Mouse (Mus musculus) liver, embryonic 12.5 days (tissue): ENCODE measurements around the gene Fam214a. TPM values are rescaled to one million over a fixed set of nuclear protein-coding genes. Genes with fewer than 3 reads are reported as not detected.

ENCODE experiments used
- ATAC-seq: fragments of 200-750 bp; cut with Nextera tagmentation; 2 replicates; pipeline ENCODE4 v1.8.0; 2017; ENCODE audit warnings: moderate number of reproducible peaks, mild to moderate bottlenecking, moderate library complexity
- H3K27ac ChIP-seq: fragments of 300-500 bp; sonication (generic); 2 replicates; pipeline ENCODE4 v1.5.1; 2016; ENCODE audit warnings: mild to moderate bottlenecking
- H3K27me3 ChIP-seq: fragments of 300-500 bp; sonication (generic); replicated peaks from 2 replicates; pipeline ENCODE4 v1.6.1; 2016; ENCODE audit warnings: mild to moderate bottlenecking, moderate library complexity
- H3K36me3 ChIP-seq: fragments of 300-500 bp; sonication (generic); 2 replicates; pipeline ENCODE4 v1.6.1; 2016; ENCODE audit warnings: mild to moderate bottlenecking, moderate library complexity
- H3K4me1 ChIP-seq: fragments of 300-500 bp; sonication (generic); 2 replicates; pipeline ENCODE4 v1.6.1; 2016
- H3K4me2 ChIP-seq: fragments of 300-500 bp; sonication (generic); 2 replicates; pipeline ENCODE4 v1.6.1; 2016; ENCODE audit warnings: mild to moderate bottlenecking, moderate library complexity
- H3K4me3 ChIP-seq: fragments of 300-500 bp; sonication (generic); 2 replicates; pipeline ENCODE4 v1.5.1; 2016; ENCODE audit warnings: mild to moderate bottlenecking, moderate library complexity
- H3K9ac ChIP-seq: fragments of 300-500 bp; sonication (generic); 2 replicates; pipeline ENCODE4 v1.6.1; 2016; ENCODE audit warnings: mild to moderate bottlenecking, moderate library complexity
- H3K9me3 ChIP-seq: fragments of 300-500 bp; sonication (generic); replicated peaks from 2 replicates; pipeline ENCODE4 v1.6.1; 2016; ENCODE audit warnings: mild to moderate bottlenecking, moderate library complexity
- WGBS: fragments of 180-500 bp; shearing (Covaris S2); methylation state at CpG from one replicate; pipeline ENCODE4 v1.1.7; 2016; ENCODE audit not compliant: insufficient replicate concordance; 5-methylcytosine and 5-hydroxymethylcytosine counted together
- polyA plus RNA-seq: library from polyadenylated mRNA; unstranded; fragments of >200 nt; fragmentation: Nextera tagmentation; extraction: Ambion mirVana; gene quantifications from 2 replicates; pipeline ENCODE4 v1.2.1, GENCODE M21; 2016

The Fam214a gene
- polyA plus RNA-seq, 1 experiment from 2014 or later = 1.8 TPM

DNA sequence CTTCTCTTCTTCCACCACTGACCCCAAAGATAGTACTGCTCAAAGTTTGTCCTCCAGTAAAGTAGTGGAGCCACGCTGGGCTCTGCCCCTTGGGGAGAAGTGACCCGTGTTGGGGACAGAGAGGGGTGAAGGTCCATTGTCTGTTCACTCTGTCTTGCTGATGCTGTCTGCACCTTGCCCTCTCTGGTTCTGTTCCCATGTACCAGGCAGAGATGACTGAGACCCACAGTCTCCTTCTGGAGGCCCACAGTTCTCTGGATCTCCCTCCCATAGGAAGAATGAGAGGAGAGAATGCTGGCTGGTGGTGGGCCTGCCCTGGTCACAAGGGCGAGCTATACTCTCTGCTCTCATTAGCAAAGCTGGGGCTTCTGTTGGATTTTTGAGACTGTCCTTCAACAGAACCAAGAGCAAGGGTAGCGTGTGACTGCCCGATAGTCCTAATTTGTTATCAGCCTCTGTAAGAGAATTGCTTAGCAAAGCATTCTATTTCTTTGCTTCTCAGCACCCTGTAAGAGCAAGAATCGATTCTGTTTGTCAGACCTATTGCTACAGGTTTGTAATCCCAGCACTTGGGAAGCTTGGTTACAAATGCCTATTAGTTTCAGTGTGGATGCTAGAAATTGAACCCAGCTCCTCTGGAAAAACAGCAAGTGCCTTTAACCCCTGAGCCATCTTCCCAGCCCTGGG is 29.2 kb upstream of the Fam214a start:
- no peaks in the 10 kb centered on the region for H3K4me1 ChIP-seq
- H3K4me3 ChIP-seq = no peak overlapping the region
- H3K9me3 ChIP-seq = no peaks in the 10 kb centered on the region
- no peak overlapping the region for H3K27ac ChIP-seq
- no peaks in the 10 kb centered on the region for H3K36me3 ChIP-seq
- 63% methylated on average over 6 of the region's 6 CpGs for WGBS
- no peak for ATAC-seq
- no peak overlapping the region for H3K4me2 ChIP-seq
- no peak overlapping the region for H3K9ac ChIP-seq
- no peaks in the 10 kb centered on the region for H3K27me3 ChIP-seq

DNA sequence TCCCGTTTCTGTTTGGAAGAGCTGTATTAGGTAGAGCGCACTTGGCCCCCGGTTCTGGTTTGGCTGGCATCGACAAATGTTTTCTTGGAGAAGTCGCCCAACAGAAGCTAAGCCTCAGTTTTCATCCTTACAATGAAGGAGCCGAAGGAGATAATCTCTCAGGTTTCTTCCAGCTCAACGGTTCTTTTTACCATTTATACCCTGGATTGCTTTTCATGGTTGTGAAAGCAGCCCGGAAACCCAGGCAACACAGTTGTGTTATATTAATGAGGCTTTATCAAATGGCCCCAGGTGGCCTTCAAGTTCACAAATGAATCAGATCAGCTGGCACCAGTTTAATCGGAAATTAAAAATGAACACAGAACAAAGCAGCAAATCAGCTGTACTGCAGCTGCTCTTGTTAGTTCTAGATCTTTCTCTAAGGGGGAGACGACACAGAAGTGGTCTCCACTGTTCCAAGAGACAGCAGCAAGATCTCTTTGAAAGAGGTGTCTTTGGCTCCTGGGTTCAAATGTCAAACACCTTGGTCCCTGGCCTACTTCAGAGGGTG is 27.4 kb upstream of the Fam214a start:
- no peak for ATAC-seq
- Histone ChIP-seq H3K4me1 (no peaks in the 10 kb centered on the region), H3K9ac (no peak overlapping the region), H3K4me2 (no peak overlapping the region), H3K27ac (no peak overlapping the region), H3K4me3 (no peak overlapping the region), H3K36me3 (no peaks in the 10 kb centered on the region), H3K27me3 (no peaks in the 10 kb centered on the region), H3K9me3 (no peaks in the 10 kb centered on the region)
- 74% methylated on average over 10 of the region's 10 CpGs for WGBS

DNA sequence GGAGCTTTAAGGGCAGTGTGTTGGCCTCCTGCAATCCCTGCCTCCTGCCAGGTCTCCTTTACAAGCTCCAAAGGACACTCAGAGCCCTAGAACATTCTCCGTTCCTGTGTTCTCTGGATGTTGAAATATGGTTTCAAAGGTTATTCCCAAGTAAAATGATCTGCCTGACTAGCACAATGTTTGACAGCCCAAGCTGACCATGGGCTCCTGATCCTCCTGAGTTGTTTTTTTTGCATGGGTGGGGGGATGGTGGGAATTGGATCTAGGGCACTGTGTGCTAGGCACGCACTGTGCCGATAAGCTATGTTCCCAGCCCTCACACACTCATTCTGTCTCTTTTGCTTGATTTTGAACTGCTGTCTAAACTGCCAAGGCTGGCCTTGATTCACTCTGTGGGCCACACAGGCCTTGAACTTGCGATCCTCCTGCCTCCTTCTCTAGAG is 22.7 kb upstream of the Fam214a start:
- WGBS = 69% methylated on average over 4 of the region's 4 CpGs
- H3K9me3 ChIP-seq = no peaks in the 10 kb centered on the region
- H3K36me3 ChIP-seq = no peaks in the 10 kb centered on the region
- H3K4me3 ChIP-seq = no peak overlapping the region
- ATAC-seq = no peak
- no peaks in the 10 kb centered on the region for H3K4me1 ChIP-seq
- H3K9ac ChIP-seq = no peak overlapping the region
- H3K27me3 ChIP-seq = no peaks in the 10 kb centered on the region
- no peak overlapping the region for H3K27ac ChIP-seq
- no peak overlapping the region for H3K4me2 ChIP-seq

DNA sequence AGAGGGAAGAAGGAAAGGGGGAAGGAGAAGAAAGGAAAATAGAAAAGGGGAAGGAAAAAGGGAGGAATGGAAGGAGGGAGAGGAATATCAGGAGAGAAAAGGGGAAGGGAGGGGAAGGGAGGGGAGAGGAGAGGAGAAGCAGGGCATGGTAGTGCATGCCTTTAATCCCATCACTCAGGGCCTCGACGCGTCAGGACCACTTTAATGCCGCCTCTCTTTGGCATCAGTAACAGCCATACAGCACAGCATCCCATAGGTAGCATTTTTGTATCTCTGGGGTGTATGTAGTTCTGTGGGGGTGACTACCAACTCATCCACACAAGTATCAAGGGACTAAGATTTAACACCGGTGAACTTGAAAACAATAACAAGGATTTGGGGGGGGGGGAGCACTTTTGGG is 22.0 kb upstream of the Fam214a start:
- Histone ChIP-seq H3K4me1 (no peaks in the 10 kb centered on the region), H3K4me2 (no peak overlapping the region), H3K36me3 (no peaks in the 10 kb centered on the region), H3K9ac (no peak overlapping the region), H3K9me3 (no peaks in the 10 kb centered on the region), H3K4me3 (no peak overlapping the region), H3K27me3 (no peaks in the 10 kb centered on the region), H3K27ac (no peak overlapping the region)
- no peak for ATAC-seq
- WGBS = 75% methylated on average over 5 of the region's 5 CpGs

DNA sequence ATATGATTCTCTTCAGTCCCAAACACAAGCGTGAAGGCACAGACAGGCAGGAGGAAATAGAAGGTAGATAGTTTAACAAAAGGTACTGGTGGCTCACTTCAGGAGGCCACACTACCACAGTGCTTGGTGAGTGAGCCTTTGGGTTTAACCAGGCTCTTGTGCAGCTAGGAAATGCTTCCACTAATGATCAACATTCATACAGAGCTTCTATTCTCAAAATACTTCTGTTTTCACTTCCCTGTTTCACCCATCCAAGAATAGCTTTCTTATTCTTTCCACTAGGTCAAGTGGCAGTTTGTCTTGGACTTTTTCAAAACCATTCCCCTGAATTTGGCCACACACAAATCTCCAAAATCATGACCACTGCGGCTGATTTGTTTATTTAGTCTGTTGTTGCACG is 17.4 kb upstream of the Fam214a start:
- ATAC-seq = no peak
- H3K9me3 ChIP-seq = no peaks in the 10 kb centered on the region
- no peaks in the 10 kb centered on the region for H3K27me3 ChIP-seq
- WGBS = 61% methylated on average over 3 of the region's 3 CpGs
- no peak overlapping the region for H3K27ac ChIP-seq
- H3K36me3 ChIP-seq = no peaks in the 10 kb centered on the region
- H3K4me2 ChIP-seq = no peak overlapping the region
- no peak overlapping the region for H3K4me3 ChIP-seq
- no peaks in the 10 kb centered on the region for H3K4me1 ChIP-seq
- no peak overlapping the region for H3K9ac ChIP-seq

DNA sequence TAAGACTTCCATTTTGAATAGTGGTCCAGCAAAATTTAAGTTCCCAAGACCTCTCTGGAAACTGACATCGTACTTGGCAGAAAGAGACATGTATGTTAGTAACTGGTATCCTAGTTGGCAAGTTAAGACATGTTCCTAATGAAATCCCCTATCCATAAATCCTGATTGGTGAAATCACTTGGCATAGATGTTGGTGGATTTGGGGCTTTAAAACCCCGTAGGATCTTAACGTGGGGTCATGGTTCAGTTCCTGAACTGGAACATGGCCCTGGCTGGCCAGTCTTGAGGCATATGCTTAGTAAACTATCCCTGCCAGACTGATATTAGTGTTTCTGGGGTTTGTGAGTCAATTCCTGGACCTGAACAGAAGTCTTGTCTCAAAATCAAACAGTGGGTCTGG is 14.9 kb upstream of the Fam214a start:
- no peak overlapping the region for H3K4me3 ChIP-seq
- ATAC-seq = no peak
- H3K9me3 ChIP-seq = no peaks in the 10 kb centered on the region
- H3K27ac ChIP-seq = no peak overlapping the region
- no peaks in the 10 kb centered on the region for H3K4me1 ChIP-seq
- 72% methylated on average over 3 of the region's 3 CpGs for WGBS
- H3K27me3 ChIP-seq = no peaks in the 10 kb centered on the region
- no peak overlapping the region for H3K9ac ChIP-seq
- no peaks in the 10 kb centered on the region for H3K36me3 ChIP-seq
- H3K4me2 ChIP-seq = no peak overlapping the region

DNA sequence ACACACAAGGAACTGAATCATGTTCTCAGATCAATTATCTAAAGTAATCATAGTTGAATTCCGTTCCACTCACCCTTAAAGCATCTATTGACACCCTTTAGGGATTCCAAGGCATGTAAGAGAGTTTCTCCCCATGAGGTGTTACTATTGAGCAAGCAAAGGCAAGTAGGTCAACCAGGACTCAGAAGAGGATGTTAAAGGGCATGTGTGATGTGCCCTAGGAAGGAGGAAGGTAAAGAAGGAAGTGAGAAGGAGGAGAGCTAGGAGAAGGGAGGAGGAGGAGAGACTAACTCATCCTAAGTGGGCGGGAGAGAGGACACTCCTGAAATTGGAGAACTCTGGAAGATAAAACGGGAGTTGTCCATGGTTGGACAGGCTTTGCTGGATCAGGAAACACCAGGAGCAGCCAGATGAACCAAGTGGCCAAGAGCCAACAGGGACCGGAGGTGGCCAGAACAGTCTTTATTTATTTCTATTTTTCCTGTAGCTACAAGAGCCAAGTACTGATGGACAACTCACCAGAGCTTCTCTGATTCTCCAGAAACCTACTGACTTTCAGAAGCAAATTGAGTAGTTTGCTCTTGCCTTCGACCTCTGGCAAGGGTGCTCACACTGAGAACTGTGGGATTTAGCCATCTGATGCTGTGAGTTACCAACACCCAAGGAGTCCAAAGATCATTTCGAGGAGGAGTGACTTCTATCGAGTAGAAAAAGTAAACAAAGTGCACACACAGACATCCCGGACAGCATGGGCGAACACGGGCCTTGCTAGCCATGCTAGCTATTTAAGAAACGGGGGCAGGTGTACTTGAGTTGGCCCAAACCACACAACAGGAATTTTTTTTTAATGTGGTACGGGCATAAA is 13.8 kb upstream of the Fam214a start:
- Histone ChIP-seq H3K4me1 (no peaks in the 10 kb centered on the region), H3K9me3 (no peaks in the 10 kb centered on the region), H3K9ac (no peak overlapping the region), H3K4me2 (no peak overlapping the region), H3K27me3 (no peaks in the 10 kb centered on the region), H3K4me3 (no peak overlapping the region), H3K36me3 (no peaks in the 10 kb centered on the region), H3K27ac (no peak overlapping the region)
- WGBS = 62% methylated on average over 12 of the region's 12 CpGs
- ATAC-seq = no peak

DNA sequence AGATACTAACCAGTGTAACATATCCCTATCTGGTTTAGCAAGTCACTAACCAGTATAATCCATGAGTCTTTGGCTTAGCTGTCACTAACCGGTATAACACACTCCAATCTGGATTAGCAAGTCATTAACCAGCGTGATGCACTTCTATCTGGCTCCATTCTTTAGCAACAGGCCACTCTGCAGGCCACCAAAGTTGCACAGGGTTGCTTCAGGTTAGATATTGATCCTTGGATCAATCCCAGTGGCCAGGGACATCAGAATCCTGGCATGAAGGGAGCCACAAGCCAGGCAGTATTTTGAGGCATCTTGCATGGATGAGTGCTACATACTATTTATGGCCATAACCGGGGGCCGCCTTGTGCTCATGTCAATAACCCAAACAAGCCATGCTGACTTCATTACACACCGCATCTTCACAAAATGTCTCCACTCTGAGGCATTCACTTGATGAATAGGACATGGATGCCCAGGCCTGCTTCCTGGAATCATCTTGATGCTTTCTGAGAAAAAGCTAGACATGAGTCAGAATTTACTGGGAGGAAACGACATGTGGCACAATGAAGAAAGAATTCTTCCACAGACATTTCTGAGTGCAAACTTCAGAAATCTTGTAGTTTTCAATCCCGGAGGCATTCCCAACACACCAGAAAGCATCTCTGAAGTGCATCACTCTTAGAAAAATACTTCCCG is 5.8 kb upstream of the Fam214a start:
- Histone ChIP-seq H3K27ac (no peak overlapping the region), H3K27me3 (no peaks in the 10 kb centered on the region), H3K4me2 (no peak overlapping the region), H3K9ac (no peak overlapping the region), H3K9me3 (no peaks in the 10 kb centered on the region), H3K4me3 (no peak overlapping the region), H3K4me1 (no peaks in the 10 kb centered on the region), H3K36me3 (no peaks in the 10 kb centered on the region)
- no peak for ATAC-seq
- 71% methylated on average over 8 of the region's 8 CpGs for WGBS

DNA sequence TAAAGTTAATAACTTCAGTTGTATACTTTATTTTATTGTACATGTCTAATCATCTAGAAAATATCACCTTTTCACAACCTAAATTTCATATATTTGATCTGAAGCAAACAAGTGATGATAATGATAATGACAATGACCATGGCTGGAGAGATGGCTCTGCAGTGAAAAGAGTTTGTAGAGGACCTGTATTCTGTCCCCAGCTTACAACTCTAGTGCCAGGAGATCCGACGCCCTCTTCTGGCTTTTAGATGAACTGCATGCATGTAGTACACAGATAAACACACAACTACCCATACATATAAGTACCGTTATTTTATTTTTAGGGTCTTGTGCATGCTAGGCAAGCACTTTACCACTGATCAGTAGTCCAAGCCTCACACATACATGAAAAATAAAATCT is 1.2 kb upstream of the Fam214a start:
- ATAC-seq = no peak
- Histone ChIP-seq H3K4me1 (peaks cover 25% of the 10 kb centered on the region), H3K4me2 (no peak overlapping the region), H3K27ac (no peak overlapping the region), H3K9me3 (no peaks in the 10 kb centered on the region), H3K4me3 (no peak overlapping the region), H3K9ac (no peak overlapping the region), H3K36me3 (no peaks in the 10 kb centered on the region), H3K27me3 (no peaks in the 10 kb centered on the region)
- WGBS = 29% methylated on average over 3 of the region's 3 CpGs

DNA sequence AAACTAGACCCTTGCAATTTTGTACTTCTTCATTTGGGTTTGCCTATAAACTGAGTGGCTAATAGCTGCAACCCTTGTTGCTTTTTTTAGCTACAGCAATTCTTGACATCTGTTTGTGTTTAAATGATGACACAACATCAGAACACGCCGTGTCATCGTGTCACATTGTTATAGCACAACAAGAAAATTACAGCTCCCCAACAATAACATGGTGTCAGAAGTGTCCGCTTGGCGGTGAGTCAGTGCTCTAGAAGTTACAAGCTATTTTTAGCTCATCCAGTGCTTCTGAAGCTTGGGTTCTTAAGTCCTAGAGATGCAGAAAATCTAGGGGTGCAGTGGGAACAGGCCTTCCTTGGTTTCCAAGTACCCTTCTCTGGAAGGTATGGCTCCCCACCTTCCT is 578 bp upstream of the Fam214a start:
- Histone ChIP-seq H3K9ac (no peak overlapping the region), H3K9me3 (no peaks in the 10 kb centered on the region), H3K27ac (no peak overlapping the region), H3K4me2 (peak overlapping the region; percentile 97), H3K36me3 (no peaks in the 10 kb centered on the region), H3K4me1 (peaks cover 25% of the 10 kb centered on the region), H3K4me3 (peak overlapping the region; percentile 74), H3K27me3 (no peaks in the 10 kb centered on the region)
- ATAC-seq = no peak
- 63% methylated on average over 5 of the region's 5 CpGs for WGBS

DNA sequence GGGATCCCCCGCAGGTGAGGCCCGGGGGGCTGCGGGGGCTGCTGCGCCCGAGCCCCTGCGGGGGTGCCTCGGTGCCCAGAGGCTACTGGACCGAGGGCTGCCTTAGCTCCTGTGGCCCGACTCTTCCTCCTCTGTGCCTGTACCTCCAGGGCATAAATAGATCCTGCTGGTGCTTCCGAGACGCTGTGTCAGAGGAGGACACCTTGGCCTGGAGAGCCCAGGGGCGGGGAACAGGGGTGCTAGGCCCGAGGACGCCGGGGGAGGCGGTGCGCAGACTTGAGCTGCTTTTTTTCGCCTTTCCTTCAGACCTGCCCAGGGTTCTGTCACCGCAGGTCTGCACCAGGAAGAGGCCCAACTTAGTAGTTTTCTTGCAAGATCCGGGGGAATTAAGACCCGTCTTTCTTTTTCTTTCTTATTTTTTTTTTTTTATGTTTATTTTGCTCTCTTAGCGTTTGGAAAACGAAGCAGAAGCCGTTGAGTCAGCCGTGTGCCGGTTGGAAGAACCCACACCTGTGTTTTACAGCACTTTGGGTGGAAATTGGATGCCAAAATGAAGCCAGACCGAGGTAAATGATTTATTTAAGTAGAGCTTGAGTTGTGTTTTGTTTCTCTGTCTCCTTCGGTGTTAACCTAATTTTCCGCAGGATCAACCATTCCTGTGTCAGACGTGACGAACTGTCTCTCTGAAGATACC is 728 bp downstream of the Fam214a start:
- peaks cover 25% of the 10 kb centered on the region for H3K4me1 ChIP-seq
- no peaks in the 10 kb centered on the region for H3K36me3 ChIP-seq
- H3K4me3 ChIP-seq = peak overlapping the region; percentile 74
- peak overlapping the region; percentile 80 for H3K27ac ChIP-seq
- ATAC-seq = peak; percentile 72
- H3K27me3 ChIP-seq = no peaks in the 10 kb centered on the region
- H3K4me2 ChIP-seq = peak overlapping the region; percentile 97
- 9% methylated on average over 31 of the region's 31 CpGs for WGBS
- peak overlapping the region; percentile 71 for H3K9ac ChIP-seq
- H3K9me3 ChIP-seq = no peaks in the 10 kb centered on the region
